Mouse (Mus musculus) lung, embryonic 15.5 days (tissue): ENCODE data around the gene Tpst2. TPM values are rescaled to one million over a fixed set of nuclear protein-coding genes. Genes with fewer than 3 reads are reported as not detected.

ENCODE experiments used
- ATAC-seq: fragments of 200-750 bp; cut with Nextera tagmentation; 2 replicates; pipeline ENCODE4 v1.8.0; 2017; ENCODE audit warnings: moderate number of reproducible peaks, borderline replicate concordance; ENCODE audit not compliant: low FRiP score, low TSS enrichment; ENCODE audit errors: extremely low read depth
- H3K27ac ChIP-seq: fragments of 300-500 bp; sonication (generic); 2 replicates; pipeline ENCODE4 v1.5.1; 2015; ENCODE audit warnings: moderate library complexity, mild to moderate bottlenecking, inconsistent platforms
- H3K27me3 ChIP-seq: fragments of 300-500 bp; sonication (generic); 2 replicates; pipeline ENCODE4 v1.6.1; 2015; ENCODE audit warnings: inconsistent platforms
- H3K36me3 ChIP-seq: fragments of 300-500 bp; sonication (generic); 2 replicates; pipeline ENCODE4 v1.6.1; 2015; ENCODE audit warnings: inconsistent platforms
- H3K4me1 ChIP-seq: fragments of 300-500 bp; sonication (generic); 2 replicates; pipeline ENCODE4 v1.6.1; 2015; ENCODE audit warnings: inconsistent platforms
- H3K4me2 ChIP-seq: fragments of 300-500 bp; sonication (generic); 2 replicates; pipeline ENCODE4 v1.6.1; 2015; ENCODE audit warnings: inconsistent platforms, mild to moderate bottlenecking, moderate library complexity
- H3K4me3 ChIP-seq: fragments of 300-500 bp; sonication (generic); 2 replicates; pipeline ENCODE4 v1.5.1; 2015; ENCODE audit warnings: mild to moderate bottlenecking, inconsistent platforms
- H3K9ac ChIP-seq: fragments of 300-500 bp; sonication (generic); 2 replicates; pipeline ENCODE4 v1.6.1; 2015; ENCODE audit warnings: inconsistent platforms
- H3K9me3 ChIP-seq: fragments of 300-500 bp; sonication (generic); 2 replicates; pipeline ENCODE4 v1.6.1; 2016; ENCODE audit warnings: inconsistent platforms
- WGBS: fragments of 180-500 bp; shearing (Covaris S2); methylation state at CpG from one replicate; pipeline ENCODE4 v1.1.7; 2015; 5-methylcytosine and 5-hydroxymethylcytosine counted together
- polyA plus RNA-seq: library from polyadenylated mRNA; unstranded; fragments of >200 nt; fragmentation: Nextera tagmentation; extraction: Ambion mirVana; gene quantifications from 2 replicates; pipeline ENCODE4 v1.2.1, GENCODE M21; 2015

The Tpst2 gene
- 55.8 and 61.0 TPM in 2 replicates for polyA plus RNA-seq

GRCm38 (mm10) chr5:112276267-112276873 lies at the start of gene Tpst2:
Gene Tpst2 (plus strand): TSS chr5:112276691.
- Histone ChIP-seq H3K9me3 (no peaks in the 10 kb centered on the region), H3K36me3 (no peaks in the 10 kb centered on the region), H3K9ac (peak within 1 kb of the TSS; percentile 76), H3K4me1 (peaks cover 39% of the 10 kb centered on the region), H3K4me2 (peak within 1 kb of the TSS; percentile 82), H3K27me3 (0 out of 2 replicates have a peak, but pooled peaks cover 3% of the 10 kb centered on the region), H3K4me3 (peak within 1 kb of the TSS; percentile 79), H3K27ac (peak within 1 kb of the TSS; percentile 57)
- peak; percentile 96 for ATAC-seq
- under 1% methylated on average over 48 of the region's 62 CpGs for WGBS

GRCm38 (mm10) chr5:112227354-112227753 lies 49.1 kb upstream of the Tpst2 start:
- peak overlapping the region; percentile 12 for H3K4me3 ChIP-seq
- no peaks in the 10 kb centered on the region for H3K9me3 ChIP-seq
- H3K9ac ChIP-seq = no peak overlapping the region
- H3K27me3 ChIP-seq = peaks cover 68% of the 10 kb centered on the region
- no peak overlapping the region for H3K27ac ChIP-seq
- peaks cover 14% of the 10 kb centered on the region for H3K4me1 ChIP-seq
- no peaks in the 10 kb centered on the region for H3K36me3 ChIP-seq
- ATAC-seq = no peak
- under 1% methylated on average over 30 of the region's 30 CpGs for WGBS
- H3K4me2 ChIP-seq = peak overlapping the region; percentile 39

DNA sequence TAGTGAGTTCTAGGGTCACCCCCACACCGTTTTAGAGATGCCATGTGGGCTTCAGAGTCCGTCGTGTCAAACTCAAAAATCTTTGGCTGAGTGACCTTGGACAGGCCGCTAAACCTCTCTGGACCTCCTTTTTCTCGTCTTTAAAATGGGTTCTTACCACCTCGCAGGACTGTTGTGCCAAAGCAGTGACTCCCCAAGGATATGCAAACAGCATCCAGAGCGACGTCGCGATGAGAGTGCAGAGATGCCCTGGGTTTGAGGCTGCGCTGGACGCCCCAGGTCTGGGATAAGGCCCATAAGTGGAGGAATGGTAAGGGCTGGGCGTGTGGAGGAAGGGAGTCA lies 48.6 kb upstream of the Tpst2 start:
- Histone ChIP-seq H3K36me3 (no peaks in the 10 kb centered on the region), H3K4me2 (peak overlapping the region; percentile 50), H3K27ac (no peak overlapping the region), H3K4me1 (peaks cover 14% of the 10 kb centered on the region), H3K9ac (no peak overlapping the region), H3K4me3 (0 out of 2 replicates have a peak overlapping the region, but pooled peaks have one; percentile 12), H3K9me3 (no peaks in the 10 kb centered on the region), H3K27me3 (peaks cover 68% of the 10 kb centered on the region)
- 3% methylated on average over 13 of the region's 13 CpGs for WGBS
- no peak for ATAC-seq

DNA sequence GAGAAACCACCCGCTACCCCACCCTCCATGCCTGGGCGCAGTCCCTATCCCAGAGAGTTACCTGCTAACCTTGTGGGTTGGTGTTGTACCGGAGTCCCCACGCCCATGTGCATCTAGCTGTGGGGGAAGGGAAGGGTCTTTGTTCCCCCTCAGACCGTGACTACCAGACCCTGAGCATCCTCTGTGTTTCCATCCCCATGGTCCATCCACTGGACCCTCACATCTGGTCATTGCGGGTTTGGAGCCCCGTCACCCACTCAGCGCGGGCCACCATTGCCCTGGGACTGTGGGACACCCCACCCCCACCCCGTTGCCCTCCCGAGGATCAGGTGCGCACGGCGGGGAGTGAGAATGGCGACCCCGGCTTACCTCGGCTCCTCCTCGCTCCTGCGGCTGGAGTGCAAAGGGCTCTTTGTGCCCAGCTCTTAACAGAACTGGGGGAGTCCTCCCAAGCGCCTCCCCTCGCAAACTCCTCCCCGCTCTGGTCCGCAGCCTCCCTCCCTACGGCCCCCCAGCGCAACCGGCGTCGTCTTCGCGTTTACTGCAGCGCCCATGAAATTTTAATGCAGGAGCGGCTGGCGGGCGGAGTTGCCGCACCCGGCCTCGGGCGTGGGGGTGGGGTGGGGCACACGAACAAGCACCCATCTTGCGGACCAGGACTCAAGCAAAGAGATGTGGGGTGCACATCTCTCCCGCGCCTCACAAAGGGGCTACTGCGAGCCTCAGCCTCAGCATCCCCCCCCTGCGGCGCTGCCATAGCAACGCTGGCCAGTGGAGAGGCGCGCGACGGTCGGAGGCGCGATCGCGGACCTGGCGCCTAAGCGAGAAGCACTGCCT lies 48.0 kb upstream of the Tpst2 start:
- Histone ChIP-seq H3K9ac (no peak overlapping the region), H3K27me3 (peaks cover 68% of the 10 kb centered on the region), H3K4me3 (peak overlapping the region; percentile 25), H3K4me2 (peak overlapping the region; percentile 50), H3K36me3 (no peaks in the 10 kb centered on the region), H3K9me3 (no peaks in the 10 kb centered on the region), H3K27ac (no peak overlapping the region), H3K4me1 (peaks cover 14% of the 10 kb centered on the region)
- no peak; the same call in 1 of the 2 replicates for ATAC-seq
- WGBS = under 1% methylated on average over 55 of the region's 57 CpGs

- H3K4me3 ChIP-seq = no peak overlapping the region
- ATAC-seq = no peak
- no peak overlapping the region for H3K27ac ChIP-seq
- H3K36me3 ChIP-seq = no peaks in the 10 kb centered on the region
- peaks cover 14% of the 10 kb centered on the region; the same call in 1 of the 2 replicates for H3K27me3 ChIP-seq
- H3K9me3 ChIP-seq = no peaks in the 10 kb centered on the region
- no peak overlapping the region for H3K4me2 ChIP-seq
- 58% methylated on average over 5 of the region's 5 CpGs for WGBS
- no peaks in the 10 kb centered on the region for H3K4me1 ChIP-seq
- no peak overlapping the region for H3K9ac ChIP-seq
These were observed 40.7 kb upstream of the Tpst2 start for GRCm38 (mm10) chr5:112235806-112236205.

- Histone ChIP-seq H3K36me3 (no peaks in the 10 kb centered on the region), H3K27ac (no peak overlapping the region), H3K4me2 (no peak overlapping the region), H3K9ac (no peak overlapping the region), H3K27me3 (0 out of 2 replicates have a peak, but pooled peaks cover 8% of the 10 kb centered on the region), H3K4me3 (no peak overlapping the region), H3K9me3 (no peaks in the 10 kb centered on the region), H3K4me1 (no peaks in the 10 kb centered on the region)
- 77% methylated on average over 2 of the region's 2 CpGs for WGBS
- no peak for ATAC-seq
These were observed 39.9 kb upstream of the Tpst2 start for GRCm38 (mm10) chr5:112236631-112237030.

DNA sequence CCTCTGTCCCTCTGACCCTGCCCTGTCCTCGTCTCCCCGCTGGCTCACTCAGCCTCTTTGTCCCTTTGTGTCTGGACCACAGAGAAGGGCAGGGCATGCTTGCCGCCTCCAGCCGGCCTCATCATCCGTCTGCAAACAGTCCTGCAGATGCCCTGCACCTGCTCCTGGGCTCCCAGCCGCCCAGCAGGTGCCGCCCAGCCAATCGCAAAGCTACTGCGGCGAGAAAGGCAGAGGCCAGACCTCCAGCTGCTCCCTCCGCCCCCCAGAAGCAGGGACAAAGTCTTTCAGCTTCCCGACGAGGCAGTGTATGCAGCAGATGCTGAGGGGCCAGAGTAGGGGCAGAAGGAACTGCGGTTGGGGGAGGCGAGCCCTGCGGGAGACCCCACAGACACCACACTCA lies 39.1 kb upstream of the Tpst2 start:
- H3K36me3 ChIP-seq = no peaks in the 10 kb centered on the region
- no peak overlapping the region for H3K9ac ChIP-seq
- ATAC-seq = no peak
- H3K4me1 ChIP-seq = no peaks in the 10 kb centered on the region
- no peak overlapping the region for H3K4me3 ChIP-seq
- WGBS = 6% methylated on average over 16 of the region's 16 CpGs
- no peak overlapping the region for H3K4me2 ChIP-seq
- no peak overlapping the region for H3K27ac ChIP-seq
- 0 out of 2 replicates have a peak, but pooled peaks cover 8% of the 10 kb centered on the region for H3K27me3 ChIP-seq
- no peaks in the 10 kb centered on the region for H3K9me3 ChIP-seq

- Histone ChIP-seq H3K27ac (no peak overlapping the region), H3K9me3 (no peaks in the 10 kb centered on the region), H3K4me3 (no peak overlapping the region), H3K27me3 (0 out of 2 replicates have a peak, but pooled peaks cover 8% of the 10 kb centered on the region), H3K4me2 (no peak overlapping the region), H3K4me1 (no peaks in the 10 kb centered on the region), H3K9ac (no peak overlapping the region), H3K36me3 (no peaks in the 10 kb centered on the region)
- no peak for ATAC-seq
- WGBS = 56% methylated on average over 9 of the region's 9 CpGs
These were observed 38.5 kb upstream of the Tpst2 start for GRCm38 (mm10) chr5:112237866-112238570.

- H3K9me3 ChIP-seq = no peaks in the 10 kb centered on the region
- H3K9ac ChIP-seq = no peak overlapping the region
- H3K4me3 ChIP-seq = no peak overlapping the region
- no peak for ATAC-seq
- H3K27ac ChIP-seq = no peak overlapping the region
- no peaks in the 10 kb centered on the region for H3K36me3 ChIP-seq
- WGBS = 55% methylated on average over 3 of the region's 3 CpGs
- H3K4me2 ChIP-seq = no peak overlapping the region
- no peaks in the 10 kb centered on the region for H3K4me1 ChIP-seq
- H3K27me3 ChIP-seq = 0 out of 2 replicates have a peak, but pooled peaks cover 8% of the 10 kb centered on the region
These were observed 37.6 kb upstream of the Tpst2 start for GRCm38 (mm10) chr5:112238781-112239482.

DNA sequence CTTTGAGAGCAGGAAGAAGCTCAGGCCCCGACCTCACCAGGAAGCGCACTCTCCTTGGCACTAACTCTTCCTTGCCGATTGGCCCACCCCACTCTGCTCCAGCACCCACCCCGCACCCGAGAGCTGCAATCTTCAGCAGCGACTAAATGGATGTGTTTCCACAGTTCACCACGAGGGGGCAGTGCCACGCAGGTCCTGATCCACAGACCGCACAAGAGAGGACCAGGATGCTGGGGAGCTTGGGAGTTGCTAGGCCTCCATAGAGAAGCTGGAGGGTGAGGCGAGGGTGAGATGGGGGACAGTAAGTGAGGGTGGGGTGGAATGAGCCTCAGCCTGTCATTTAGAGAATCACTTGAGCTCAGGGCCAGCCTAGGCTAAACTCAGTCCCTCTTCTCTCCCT lies 35.7 kb upstream of the Tpst2 start:
- 2% methylated on average over 10 of the region's 10 CpGs for WGBS
- no peaks in the 10 kb centered on the region for H3K9me3 ChIP-seq
- H3K27me3 ChIP-seq = 0 out of 2 replicates have a peak, but pooled peaks cover 8% of the 10 kb centered on the region
- H3K27ac ChIP-seq = no peak overlapping the region
- H3K36me3 ChIP-seq = no peaks in the 10 kb centered on the region
- no peak overlapping the region for H3K9ac ChIP-seq
- no peaks in the 10 kb centered on the region for H3K4me1 ChIP-seq
- H3K4me2 ChIP-seq = peak overlapping the region; percentile 28
- no peak overlapping the region for H3K4me3 ChIP-seq
- peak; percentile 71 for ATAC-seq

GRCm38 (mm10) chr5:112241849-112242248 lies 34.6 kb upstream of the Tpst2 start:
- H3K27me3 ChIP-seq = peaks cover 3% of the 10 kb centered on the region; the same call in 1 of the 2 replicates
- H3K9me3 ChIP-seq = no peaks in the 10 kb centered on the region
- no peak overlapping the region for H3K9ac ChIP-seq
- WGBS = 64% methylated on average over 2 of the region's 2 CpGs
- no peak overlapping the region for H3K4me3 ChIP-seq
- no peak for ATAC-seq
- no peaks in the 10 kb centered on the region for H3K36me3 ChIP-seq
- H3K4me2 ChIP-seq = no peak overlapping the region
- no peak overlapping the region for H3K27ac ChIP-seq
- H3K4me1 ChIP-seq = no peaks in the 10 kb centered on the region
